Mouse (Mus musculus) thymus, adult 2 months (tissue): ENCODE results near the gene Phykpl.

ENCODE experiments used
- CTCF ChIP-seq: fragments of 200-500 bp; IDR thresholded peaks from 2 replicates; pipeline ENCODE4 v1.5.1; 2012; ENCODE audit warnings: mild to moderate bottlenecking, control low read depth, low read length, moderate library complexity, borderline replicate concordance; ENCODE audit not compliant: control insufficient read depth, poor library complexity, insufficient read depth; ENCODE audit errors: extremely low read depth
- POLR2A ChIP-seq: fragments of 200-500 bp; IDR thresholded peaks from 2 replicates; pipeline ENCODE4 v1.6.1; 2012; ENCODE audit warnings: mild to moderate bottlenecking, low read length, control low read depth, moderate library complexity; ENCODE audit not compliant: control insufficient read depth, poor library complexity, insufficient read depth; ENCODE audit errors: extremely low read depth

DNA sequence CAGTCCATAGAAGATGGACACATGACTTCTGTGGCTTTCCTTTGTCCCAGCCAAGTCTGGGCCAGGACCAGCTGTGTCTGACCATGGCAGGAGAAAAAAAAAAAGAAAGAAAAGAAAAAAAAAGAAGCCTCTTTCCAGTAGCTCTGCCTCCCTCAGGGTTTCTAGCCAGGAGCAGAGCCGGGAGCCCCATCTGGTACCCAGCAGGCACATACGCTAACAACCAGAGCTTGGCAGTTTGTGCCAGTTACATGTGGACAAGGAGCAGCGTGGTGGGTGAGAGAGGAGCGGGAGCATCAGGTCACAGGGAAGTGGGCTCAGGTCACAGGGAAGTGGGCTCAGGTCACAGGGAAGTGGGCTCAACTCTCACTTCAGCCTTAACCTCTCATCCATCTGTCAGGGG, 8.1 kb upstream of the Phykpl start:
- TF ChIP-seq CTCF (no peak), POLR2A (no peak)
